Mouse (Mus musculus): ENCODE results near the gene Kmt2b. TPM values are rescaled to one million over a fixed set of nuclear protein-coding genes. Genes with fewer than 3 reads are reported as not detected.

The Kmt2b gene
- total and polyA plus RNA-seq, 3 experiments: 28.5 to 50.2 (median 41.4) TPM

DNA sequence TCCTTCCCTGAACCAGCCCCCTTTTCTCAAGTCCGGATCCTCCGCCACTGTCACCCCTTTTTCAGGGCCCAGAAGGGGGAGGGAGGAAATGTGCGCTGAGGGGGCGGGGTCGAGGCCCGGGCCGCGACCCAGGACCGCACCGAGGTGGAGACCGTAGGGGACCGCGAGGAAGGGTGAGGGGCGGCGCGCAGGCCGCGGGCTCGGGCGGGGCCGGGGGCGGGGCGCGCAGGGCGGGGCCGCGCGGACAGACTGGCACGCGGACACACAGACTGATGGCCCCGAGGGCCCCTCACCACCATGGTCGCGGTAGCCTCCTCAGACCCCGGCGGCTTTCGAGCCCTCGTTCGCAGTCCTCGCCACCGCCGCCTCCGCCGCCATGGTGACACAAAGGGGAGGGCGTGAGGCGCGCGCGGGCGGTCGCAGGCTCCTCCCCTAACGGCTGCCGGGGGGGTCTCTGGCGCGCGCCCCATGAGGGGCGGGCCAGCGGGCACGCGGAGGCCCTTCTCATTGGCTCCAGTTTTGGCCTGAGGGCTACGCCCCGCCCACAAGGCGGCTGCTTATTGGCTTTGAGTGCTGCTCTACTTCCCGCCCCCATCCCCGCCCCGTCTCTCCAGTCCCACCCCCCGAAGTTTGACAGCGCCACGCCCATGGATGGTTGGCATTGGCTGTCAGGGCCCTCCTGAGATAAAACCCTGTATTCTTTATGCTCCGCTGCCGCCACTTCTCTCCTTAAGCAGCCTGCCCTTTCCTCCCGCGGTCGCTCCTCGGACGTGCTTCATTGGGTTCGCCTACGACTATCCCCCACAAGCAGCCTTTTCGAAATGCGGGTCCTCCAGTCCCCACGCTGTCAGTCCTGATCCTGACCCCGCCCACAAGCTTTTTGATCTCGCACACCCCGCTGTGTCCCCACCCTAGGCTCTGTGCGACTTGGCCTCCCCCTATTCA, 53.6 kb downstream of the Kmt2b start, which contains the start of gene Arhgap33:
Gene Arhgap33, minus strand, starts transcription at position 428 of the 945 bp plus-strand sequence.
- peak; percentile 97 for DNase-seq

DNA sequence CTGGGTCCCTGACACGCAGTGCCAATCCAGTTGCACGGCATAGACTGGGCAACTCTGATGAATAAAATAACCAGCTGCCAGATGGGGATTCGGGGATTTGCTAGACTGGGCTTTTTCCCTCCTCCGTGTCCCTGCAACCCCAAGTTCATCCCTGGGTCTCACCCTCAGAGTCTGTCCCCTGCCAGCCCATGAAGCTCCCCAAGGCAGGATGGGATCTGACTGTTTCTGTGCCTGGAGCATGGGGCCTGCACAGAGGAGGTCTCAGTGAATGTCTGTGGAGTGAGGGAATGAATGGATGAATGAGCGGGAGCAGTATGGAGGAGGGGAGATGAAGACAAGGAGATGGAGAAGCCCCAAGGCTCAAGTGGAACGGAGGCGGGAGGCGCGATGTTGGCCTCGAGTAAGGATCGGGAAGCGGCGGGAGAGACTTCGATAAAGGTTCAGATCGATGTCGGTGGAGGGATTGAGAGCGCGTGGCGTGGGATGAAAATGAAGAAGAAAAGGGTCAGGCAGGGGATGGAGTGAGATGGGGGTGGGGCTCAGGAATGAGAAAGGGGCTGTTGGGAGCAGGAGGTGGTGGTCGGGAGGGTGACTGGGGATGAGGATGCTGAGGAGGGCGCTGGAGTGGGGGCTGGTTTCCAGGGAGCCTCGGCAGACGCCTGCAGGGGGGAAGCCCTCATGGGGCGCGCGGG, 54.4 kb downstream of the Kmt2b start:
- DNase-seq: no peak

DNA sequence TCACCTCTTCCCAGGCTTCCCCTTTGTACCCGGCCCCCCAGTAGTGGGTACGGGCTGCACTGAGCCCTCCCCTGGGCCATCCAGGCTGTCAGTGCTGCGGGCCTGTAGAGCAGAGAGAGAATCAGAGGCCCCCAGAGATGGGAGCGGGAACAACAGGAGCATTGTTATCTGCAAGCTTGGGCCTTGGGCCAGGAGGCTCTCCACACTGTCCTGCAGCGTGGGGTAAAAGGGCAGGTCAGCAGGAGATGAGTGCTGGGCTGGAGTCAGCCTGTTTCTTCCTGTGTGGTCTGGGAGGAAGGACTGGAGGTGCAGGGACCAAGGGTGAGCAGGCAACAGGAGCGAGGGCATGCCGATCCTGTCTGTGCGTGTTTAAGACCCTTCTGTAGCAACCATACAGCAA, 55.6 kb downstream of the Kmt2b start:
- no peak for DNase-seq

DNA sequence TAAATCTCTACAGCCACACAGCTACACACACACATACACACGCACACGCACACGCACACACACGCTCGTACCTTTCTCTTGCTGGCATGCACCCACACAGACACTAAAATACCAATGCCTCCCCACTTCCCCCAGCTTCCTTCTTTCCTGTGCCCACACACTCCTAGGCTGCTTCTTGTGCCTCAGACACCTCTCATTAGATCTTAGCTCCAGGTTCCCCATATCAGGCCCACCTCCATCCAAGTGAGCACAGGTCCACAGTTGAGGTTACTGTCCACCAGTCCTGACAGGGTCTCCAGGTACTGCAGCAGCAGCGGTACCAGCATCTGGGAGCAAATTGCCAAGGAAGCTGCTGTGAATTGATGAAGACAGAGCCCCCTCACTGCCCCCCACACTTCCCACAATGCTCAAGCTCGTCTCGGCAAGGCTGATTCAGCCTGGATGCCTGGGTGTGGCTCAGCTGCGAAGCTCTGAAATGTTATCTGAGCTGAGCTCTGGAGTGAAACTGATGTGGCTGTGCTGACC, 57.2 kb downstream of the Kmt2b start:
- DNase-seq: no peak

DNA sequence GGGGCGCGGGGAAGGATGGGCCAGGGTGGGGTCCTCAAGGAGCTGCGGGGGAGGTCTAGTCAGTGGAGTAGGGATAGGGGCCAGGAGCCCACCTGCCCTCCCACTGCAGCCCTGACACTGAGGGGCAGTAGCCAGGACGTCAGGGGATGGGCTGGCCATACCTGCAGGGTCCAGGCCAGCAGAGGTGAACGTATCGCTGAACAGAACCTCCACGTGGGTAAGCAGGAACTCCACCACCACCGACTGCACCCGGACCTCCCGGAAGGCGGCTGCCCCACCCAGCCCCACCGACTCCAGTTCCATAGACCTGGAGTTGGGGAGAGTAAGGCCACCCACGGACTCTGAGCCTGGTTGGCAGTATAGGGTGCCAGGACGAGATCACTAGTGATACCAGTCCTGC, 61.5 kb downstream of the Kmt2b start:
- no peak for DNase-seq

DNA sequence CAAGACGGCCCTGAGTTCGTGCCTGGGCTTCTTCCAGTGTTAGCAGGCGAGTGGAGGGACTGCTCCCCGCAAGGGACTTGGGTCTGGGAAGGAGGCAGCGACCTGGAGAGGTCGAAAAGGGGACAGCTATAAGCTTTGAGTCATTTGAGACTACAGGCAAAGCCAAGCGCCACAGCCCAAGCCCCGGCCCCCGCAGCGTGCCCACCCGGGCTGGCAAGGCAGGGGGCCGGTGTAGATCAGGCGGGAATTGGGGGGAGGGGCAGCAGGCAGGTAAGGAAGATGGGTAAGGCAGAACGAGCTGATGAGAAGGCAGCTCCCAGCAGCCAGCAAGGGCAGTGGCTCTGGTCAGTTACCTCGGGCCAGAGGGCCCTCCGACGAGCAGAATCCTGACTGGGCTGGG, 62.1 kb downstream of the Kmt2b start:
- DNase-seq: no peak

DNA sequence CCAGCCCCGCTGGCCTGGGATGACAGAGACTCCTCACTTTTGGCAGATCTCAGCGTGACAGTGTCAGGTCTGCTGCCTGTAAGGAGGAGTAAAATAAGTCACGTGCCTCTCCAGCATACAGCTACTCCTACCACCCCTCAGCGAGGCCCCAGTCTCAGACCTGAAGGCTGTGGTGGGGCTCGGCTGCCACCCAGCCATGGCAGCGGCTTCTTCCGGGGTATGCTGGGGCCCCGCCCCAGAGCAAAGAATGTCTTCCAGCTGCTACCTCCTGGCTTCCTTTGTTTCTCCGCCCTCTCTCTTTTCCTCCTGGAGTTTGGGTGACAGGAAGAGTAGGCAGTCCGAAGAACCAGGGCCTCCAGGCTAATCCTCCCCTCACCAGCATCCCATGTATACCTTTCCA, 62.6 kb downstream of the Kmt2b start:
- DNase-seq: no peak

DNA sequence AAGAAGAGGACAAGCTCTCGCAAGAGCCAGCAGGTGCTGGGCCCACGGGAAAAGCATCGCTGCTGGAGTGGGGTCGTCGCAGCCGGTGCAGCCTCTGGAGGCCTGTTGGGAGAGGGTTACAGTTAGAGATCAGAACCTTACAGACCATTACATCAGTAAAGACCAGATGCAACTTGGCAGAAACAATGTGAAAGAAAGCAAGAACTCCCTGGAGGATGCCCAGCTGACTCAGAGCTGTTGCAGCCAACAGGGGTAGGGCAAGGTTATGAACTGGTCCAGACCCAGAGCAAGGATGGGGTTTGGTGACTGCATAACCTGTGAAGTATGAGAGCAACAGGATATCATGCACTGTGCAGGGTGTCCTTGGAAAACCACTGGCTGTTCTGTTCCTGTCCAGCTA, 64.0 kb downstream of the Kmt2b start:
- DNase-seq: peak; percentile 33

DNA sequence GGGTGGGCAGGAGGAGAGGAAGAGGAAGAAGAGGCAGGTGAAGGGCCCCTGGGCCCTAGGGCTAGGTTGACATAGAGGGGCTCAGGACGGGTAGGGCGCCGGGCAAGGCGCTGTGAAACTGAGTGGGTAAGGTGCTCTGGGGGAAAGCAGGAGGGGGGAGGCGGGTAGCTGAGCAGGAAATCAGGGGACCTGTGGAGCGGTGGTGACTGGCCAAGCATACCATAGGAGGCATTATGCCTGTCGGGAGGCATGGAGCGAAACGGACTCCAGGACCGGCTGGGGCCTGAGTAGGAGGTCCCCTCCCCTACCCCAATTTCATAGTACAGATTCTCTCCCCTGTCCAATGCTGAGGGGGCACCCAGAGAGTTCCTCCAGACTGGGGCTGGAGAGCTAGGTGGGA, 65.7 kb downstream of the Kmt2b start:
- DNase-seq: no peak

DNA sequence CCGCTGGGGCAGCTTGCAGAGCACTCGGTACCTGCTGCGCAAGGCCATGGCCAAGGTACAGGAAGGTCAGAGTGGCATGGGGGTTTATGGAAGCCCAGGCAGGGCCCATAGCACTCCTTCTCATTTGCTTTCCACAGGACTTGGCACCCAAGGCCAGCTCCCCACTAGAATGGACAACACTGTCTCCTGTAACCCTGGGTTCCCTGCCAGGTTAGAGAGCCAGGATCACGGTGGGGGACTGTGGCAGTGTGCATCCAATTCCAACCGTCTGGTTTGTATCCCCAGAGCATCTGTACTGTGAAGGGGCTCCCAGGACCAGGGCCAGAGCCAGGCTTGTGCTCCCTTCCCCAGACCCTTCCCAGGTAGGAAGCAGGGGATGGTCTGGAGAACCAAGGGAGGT, 67.7 kb downstream of the Kmt2b start:
- no peak for DNase-seq

DNA sequence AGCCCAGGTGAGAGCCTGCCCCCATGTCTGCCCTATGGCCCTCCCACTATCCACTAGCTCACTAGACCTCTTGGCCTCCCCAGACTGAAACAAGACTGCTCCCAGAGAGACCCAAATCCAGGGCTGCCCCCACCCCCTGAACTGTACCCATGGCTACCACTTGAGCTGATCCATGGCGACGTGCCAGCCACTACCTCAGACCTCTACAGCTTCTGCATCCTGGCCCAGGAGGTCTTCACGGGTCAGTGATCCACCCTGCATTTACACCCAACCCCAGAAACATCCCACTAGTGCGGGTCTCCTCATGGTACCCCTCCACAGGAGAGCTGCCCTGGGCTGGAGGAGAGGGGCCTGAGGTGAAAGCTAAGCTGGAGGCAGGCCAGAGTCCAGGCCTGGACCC, 68.1 kb downstream of the Kmt2b start:
- DNase-seq: no peak

Small RNA genes within 50 kb of the gene (microRNA-seq; reads per million reads assigned to microRNA genes)
- gene Gm38670: 0.44 to 1.7 reads per million in 2 experiments
- gene Mir3569: 0.41 to 0.66 reads per million in 2 experiments

Other genes with a start within 250 kb of the Kmt2b start
Only the 30 nearest of the 31 such genes appear.
- 10 to 100 TPM in 1 of 2 experiments, 1 to 10 TPM in 1; 8.2 to 11.9 TPM for gene Lrfn3, start 226.0 kb downstream of the Kmt2b start, total RNA-seq (2021)
- gene Lrfn3, start 226.0 kb downstream of the Kmt2b start, polyA plus RNA-seq (2012; rRNA removed): 32.9 and 37.6 TPM in 2 replicates
- 10 to 100 TPM; 34.7 to 41.9 TPM for gene Tyrobp, start 175.0 kb downstream of the Kmt2b start, total RNA-seq (2021)
- gene Tyrobp, start 175.0 kb downstream of the Kmt2b start, polyA plus RNA-seq (2012; rRNA removed): 73.3 and 87.9 TPM in 2 replicates
- gene Hcst, start 168.9 kb downstream of the Kmt2b start, total RNA-seq (2021): 1 to 10 TPM; 1.2 to 2.0 TPM
- gene Hcst, start 168.9 kb downstream of the Kmt2b start, polyA plus RNA-seq (2012; rRNA removed): 6.3 and 7.9 TPM in 2 replicates
- gene Nfkbid, start 167.0 kb downstream of the Kmt2b start, total RNA-seq (2021): 1 to 10 TPM; 1.1 to 1.3 TPM
- 3.7 and 4.1 TPM in 2 replicates for gene Nfkbid, start 167.0 kb downstream of the Kmt2b start, polyA plus RNA-seq (2012; rRNA removed)
- 10 to 100 TPM; 22.7 to 43.2 TPM for gene Aplp1, start 143.2 kb downstream of the Kmt2b start, total RNA-seq (2021)
- 37.7 and 54.1 TPM in 2 replicates for gene Aplp1, start 143.2 kb downstream of the Kmt2b start, polyA plus RNA-seq (2012; rRNA removed)
- gene Kirrel2, start 131.0 kb downstream of the Kmt2b start, total RNA-seq (2021): not detected
- gene Kirrel2, start 131.0 kb downstream of the Kmt2b start, polyA plus RNA-seq (2012; rRNA removed): not detected in 2 replicates
- not detected for gene Nphs1, start 130.4 kb downstream of the Kmt2b start, total RNA-seq (2021)
- not detected in 2 replicates for gene Nphs1, start 130.4 kb downstream of the Kmt2b start, polyA plus RNA-seq (2012; rRNA removed)
- under 1 TPM in 1 of 2 experiments, not detected in 1; 0.86 TPM for gene Prodh2, start 95.1 kb downstream of the Kmt2b start, total RNA-seq (2021)
- 0.10 TPM in 1 of 2 replicates, not detected in the other for gene Prodh2, start 95.1 kb downstream of the Kmt2b start, polyA plus RNA-seq (2012; rRNA removed)
- 1 to 10 TPM; 2.2 to 3.1 TPM for gene Arhgap33, start 53.7 kb downstream of the Kmt2b start, total RNA-seq (2021)
- 20.3 and 23.2 TPM in 2 replicates for gene Arhgap33, start 53.7 kb downstream of the Kmt2b start, polyA plus RNA-seq (2012; rRNA removed)
- gene Hspb6, start 36.5 kb downstream of the Kmt2b start, total RNA-seq (2021): 10 to 100 TPM; 22.4 to 38.7 TPM
- gene Hspb6, start 36.5 kb downstream of the Kmt2b start, polyA plus RNA-seq (2012; rRNA removed): 96.2 and 110 TPM in 2 replicates
- 1 to 10 TPM; 6.8 to 7.0 TPM for gene Proser3, start 36.4 kb downstream of the Kmt2b start, total RNA-seq (2021)
- gene Proser3, start 36.4 kb downstream of the Kmt2b start, polyA plus RNA-seq (2012; rRNA removed): 10.4 and 10.8 TPM in 2 replicates
- gene Lin37, start 28.9 kb downstream of the Kmt2b start, total RNA-seq (2021): 10 to 100 TPM; 43.7 to 71.4 TPM
- 47.5 and 53.5 TPM in 2 replicates for gene Lin37, start 28.9 kb downstream of the Kmt2b start, polyA plus RNA-seq (2012; rRNA removed)
- 10 to 100 TPM; 73.3 to 92.5 TPM for gene U2af1l4, start 25.4 kb downstream of the Kmt2b start, total RNA-seq (2021)
- gene U2af1l4, start 25.4 kb downstream of the Kmt2b start, polyA plus RNA-seq (2012; rRNA removed): 80.1 and 92.3 TPM in 2 replicates
- 1 to 10 TPM; 3.6 to 4.8 TPM for gene Gm49396, start 25.4 kb downstream of the Kmt2b start, total RNA-seq (2021)
- 0.93 and 1.7 TPM in 2 replicates for gene Gm49396, start 25.4 kb downstream of the Kmt2b start, polyA plus RNA-seq (2012; rRNA removed)
- 100 to 1,000 TPM; 185 to 190 TPM for gene Psenen, start 25.1 kb downstream of the Kmt2b start, total RNA-seq (2021)
- 88.6 and 123 TPM in 2 replicates for gene Psenen, start 25.1 kb downstream of the Kmt2b start, polyA plus RNA-seq (2012; rRNA removed)
- gene Igflr1, start 23.3 kb downstream of the Kmt2b start, total RNA-seq (2021): 1 to 10 TPM; 3.0 to 3.8 TPM
- 6.9 and 10.1 TPM in 2 replicates for gene Igflr1, start 23.3 kb downstream of the Kmt2b start, polyA plus RNA-seq (2012; rRNA removed)
- under 1 TPM in 1 of 2 experiments, not detected in 1; 0.46 TPM for gene Zbtb32, start 10.2 kb upstream of the Kmt2b start, total RNA-seq (2021)
- gene Zbtb32, start 10.2 kb upstream of the Kmt2b start, polyA plus RNA-seq (2012; rRNA removed): 0.44 and 0.45 TPM in 2 replicates
- gene Upk1a, start 24.1 kb upstream of the Kmt2b start, total RNA-seq (2021): under 1 TPM in 1 of 2 experiments, not detected in 1; 0.21 TPM
- 1.3 and 1.5 TPM in 2 replicates for gene Upk1a, start 24.1 kb upstream of the Kmt2b start, polyA plus RNA-seq (2012; rRNA removed)
- 1,000 to 10,000 TPM; 1,292 to 2,642 TPM for gene Cox6b1, start 37.4 kb upstream of the Kmt2b start, total RNA-seq (2021)
- 223 and 275 TPM in 2 replicates for gene Cox6b1, start 37.4 kb upstream of the Kmt2b start, polyA plus RNA-seq (2012; rRNA removed)
- not detected for gene Etv2, start 47.1 kb upstream of the Kmt2b start, total RNA-seq (2021)
- not detected in 2 replicates for gene Etv2, start 47.1 kb upstream of the Kmt2b start, polyA plus RNA-seq (2012; rRNA removed)
- gene Rbm42, start 61.6 kb upstream of the Kmt2b start, total RNA-seq (2021): 10 to 100 TPM; 78.0 to 81.9 TPM
- 125 and 139 TPM in 2 replicates for gene Rbm42, start 61.6 kb upstream of the Kmt2b start, polyA plus RNA-seq (2012; rRNA removed)
- gene Haus5, start 76.3 kb upstream of the Kmt2b start, total RNA-seq (2021): 10 to 100 TPM in 1 of 2 experiments, 1 to 10 TPM in 1; 6.2 to 10.7 TPM
- gene Haus5, start 76.3 kb upstream of the Kmt2b start, polyA plus RNA-seq (2012; rRNA removed): 6.3 and 6.9 TPM in 2 replicates
- gene Pmis2, start 82.9 kb upstream of the Kmt2b start, total RNA-seq (2021): not detected
- gene Pmis2, start 82.9 kb upstream of the Kmt2b start, polyA plus RNA-seq (2012; rRNA removed): not detected in 2 replicates
- gene 2200002J24Rik, start 110.2 kb upstream of the Kmt2b start, total RNA-seq (2021): 1 to 10 TPM; 3.5 to 5.7 TPM
- gene 2200002J24Rik, start 110.2 kb upstream of the Kmt2b start, polyA plus RNA-seq (2012; rRNA removed): 12.5 and 12.7 TPM in 2 replicates
- 1 to 10 TPM; 2.0 to 3.0 TPM for gene Atp4a, start 123.5 kb upstream of the Kmt2b start, total RNA-seq (2021)
- 3.3 and 3.9 TPM in 2 replicates for gene Atp4a, start 123.5 kb upstream of the Kmt2b start, polyA plus RNA-seq (2012; rRNA removed)
- gene Tmem147, start 140.8 kb upstream of the Kmt2b start, total RNA-seq (2021): 100 to 1,000 TPM; 193 to 234 TPM
- 333 and 341 TPM in 2 replicates for gene Tmem147, start 140.8 kb upstream of the Kmt2b start, polyA plus RNA-seq (2012; rRNA removed)
- gene Gapdhs, start 155.0 kb upstream of the Kmt2b start, total RNA-seq (2021): not detected
- not detected in 2 replicates for gene Gapdhs, start 155.0 kb upstream of the Kmt2b start, polyA plus RNA-seq (2012; rRNA removed)
- 100 to 1,000 TPM; 269 to 540 TPM for gene Sbsn, start 162.7 kb upstream of the Kmt2b start, total RNA-seq (2021)
- 71.3 and 81.0 TPM in 2 replicates for gene Sbsn, start 162.7 kb upstream of the Kmt2b start, polyA plus RNA-seq (2012; rRNA removed)
- 1 to 10 TPM; 3.9 to 5.9 TPM for gene Dmkn, start 175.0 kb upstream of the Kmt2b start, total RNA-seq (2021)
- gene Dmkn, start 175.0 kb upstream of the Kmt2b start, polyA plus RNA-seq (2012; rRNA removed): 3.5 and 7.6 TPM in 2 replicates
- gene Krtdap, start 199.2 kb upstream of the Kmt2b start, total RNA-seq (2021): not detected
- not detected in 2 replicates for gene Krtdap, start 199.2 kb upstream of the Kmt2b start, polyA plus RNA-seq (2012; rRNA removed)